Mouse (Mus musculus) forebrain, embryonic 13.5 days (tissue): Measurements from ENCODE around the gene Pin1rt1. TPM values are rescaled to one million over a fixed set of nuclear protein-coding genes. Genes with fewer than 3 reads are reported as not detected.
A peak's percentile ranks its signal among the peaks of the same experiment; 100 is the strongest.

Experiments
- ATAC-seq: fragments of 200-750 bp; cut with Nextera tagmentation; 2 replicates; pipeline ENCODE4 v1.8.0; 2017
- H3K27ac ChIP-seq: fragments of 300-500 bp; sonication (generic); 2 replicates; pipeline ENCODE4 v1.5.1; 2015; ENCODE audit warnings: inconsistent platforms, mild to moderate bottlenecking, moderate library complexity
- H3K27me3 ChIP-seq: fragments of 300-500 bp; sonication (generic); 2 replicates; pipeline ENCODE4 v1.6.1; 2015; ENCODE audit warnings: mild to moderate bottlenecking, inconsistent platforms
- H3K36me3 ChIP-seq: fragments of 300-500 bp; sonication (generic); 2 replicates; pipeline ENCODE4 v1.6.1; 2015; ENCODE audit warnings: mild to moderate bottlenecking, inconsistent platforms; ENCODE audit not compliant: poor library complexity, severe bottlenecking
- H3K4me1 ChIP-seq: fragments of 300-500 bp; sonication (generic); 2 replicates; pipeline ENCODE4 v1.6.1; 2015; ENCODE audit warnings: inconsistent platforms
- H3K4me2 ChIP-seq: fragments of 300-500 bp; sonication (generic); 2 replicates; pipeline ENCODE4 v1.6.1; 2015; ENCODE audit warnings: inconsistent platforms, mild to moderate bottlenecking, moderate library complexity
- H3K4me3 ChIP-seq: fragments of 300-500 bp; sonication (generic); 2 replicates; pipeline ENCODE4 v1.5.1; 2015; ENCODE audit warnings: mild to moderate bottlenecking, inconsistent platforms
- H3K9ac ChIP-seq: fragments of 300-500 bp; sonication (generic); 2 replicates; pipeline ENCODE4 v1.6.1; 2015; ENCODE audit warnings: mild to moderate bottlenecking, inconsistent platforms
- H3K9me3 ChIP-seq: fragments of 300-500 bp; sonication (generic); replicated peaks from 2 replicates; pipeline ENCODE4 v1.6.1; 2016; ENCODE audit warnings: inconsistent platforms
- WGBS: fragments of 180-500 bp; shearing (Covaris S2); methylation state at CpG from one replicate; pipeline ENCODE4 v1.1.7; 2015; 5-methylcytosine and 5-hydroxymethylcytosine counted together
- polyA plus RNA-seq: library from polyadenylated mRNA; unstranded; fragments of >200 nt; fragmentation: Nextera tagmentation; extraction: Ambion mirVana; gene quantifications from 2 replicates; pipeline ENCODE4 v1.2.1, GENCODE M21; 2015

The Pin1rt1 gene
- polyA plus RNA-seq, 1 experiment from 2014 or later: not detected

DNA sequence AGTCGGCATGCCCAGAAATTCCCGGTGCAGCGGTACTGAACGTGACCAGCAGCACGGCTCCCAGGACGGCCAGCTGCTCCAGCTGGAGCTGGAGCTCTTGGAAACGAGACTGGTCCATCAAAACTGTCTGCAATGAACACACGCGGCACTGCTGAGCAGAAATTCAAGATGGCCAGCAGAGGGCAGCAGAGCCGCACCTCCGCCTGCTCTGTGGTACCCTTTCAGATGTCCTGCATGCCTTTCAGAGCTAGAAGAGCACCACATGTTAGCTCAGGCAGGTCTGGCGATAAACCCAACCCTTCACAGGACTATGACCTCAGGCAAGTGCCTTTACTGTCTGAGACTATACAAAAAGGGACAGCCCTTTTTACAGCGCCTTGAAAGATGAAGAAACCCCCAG, 30.8 kb downstream of the Pin1rt1 start:
- H3K4me3 ChIP-seq: no peak overlapping the region
- H3K27me3 ChIP-seq: no peaks in the 10 kb centered on the region
- no peak overlapping the region for H3K27ac ChIP-seq
- 0 out of 2 replicates have a peak, but pooled peaks cover 3% of the 10 kb centered on the region for H3K4me1 ChIP-seq
- peaks cover 45% of the 10 kb centered on the region for H3K36me3 ChIP-seq
- H3K9ac ChIP-seq: no peak overlapping the region
- ATAC-seq: peak; percentile 95
- 8% methylated on average over 13 of the region's 13 CpGs for WGBS
- no peaks in the 10 kb centered on the region for H3K9me3 ChIP-seq
- H3K4me2 ChIP-seq: no peak overlapping the region

DNA sequence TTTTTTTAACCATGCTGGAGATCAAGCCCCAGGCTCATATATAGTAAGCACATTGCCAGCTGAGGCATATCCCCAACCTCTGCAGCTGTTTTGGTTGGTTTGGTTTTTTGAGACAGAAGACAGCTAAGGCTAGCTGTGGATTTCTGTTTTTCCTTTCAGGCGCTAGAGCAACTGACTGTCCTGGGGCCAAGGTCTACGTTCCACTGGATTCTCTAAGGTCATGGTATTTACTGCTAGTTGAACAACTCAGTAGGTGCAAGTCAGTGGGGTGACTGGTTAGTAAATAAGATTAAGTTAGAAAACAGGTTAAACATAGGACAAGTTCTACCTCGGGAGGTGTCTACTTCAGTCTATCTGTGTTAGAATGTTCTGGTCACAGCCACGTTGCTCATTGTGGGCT, 31.4 kb downstream of the Pin1rt1 start:
- H3K27ac ChIP-seq: no peak overlapping the region
- H3K4me2 ChIP-seq: no peak overlapping the region
- H3K9me3 ChIP-seq: no peaks in the 10 kb centered on the region
- no peak overlapping the region for H3K4me3 ChIP-seq
- ATAC-seq: no peak
- 92% methylated on average over 4 of the region's 4 CpGs for WGBS
- H3K36me3 ChIP-seq: peaks cover 51% of the 10 kb centered on the region
- no peak overlapping the region for H3K9ac ChIP-seq
- H3K27me3 ChIP-seq: no peaks in the 10 kb centered on the region
- 0 out of 2 replicates have a peak, but pooled peaks cover 3% of the 10 kb centered on the region for H3K4me1 ChIP-seq

- Histone ChIP-seq H3K9ac (no peak overlapping the region), H3K4me1 (no peaks in the 10 kb centered on the region), H3K9me3 (no peaks in the 10 kb centered on the region), H3K27me3 (no peaks in the 10 kb centered on the region), H3K4me3 (no peak overlapping the region), H3K4me2 (no peak overlapping the region), H3K27ac (no peak overlapping the region), H3K36me3 (peaks cover 44% of the 10 kb centered on the region)
- 91% methylated on average over 3 of the region's 3 CpGs for WGBS
- no peak for ATAC-seq
Measured at GRCm38 (mm10) chr2:104677326-104677725, 38.9 kb downstream of the Pin1rt1 start.

DNA sequence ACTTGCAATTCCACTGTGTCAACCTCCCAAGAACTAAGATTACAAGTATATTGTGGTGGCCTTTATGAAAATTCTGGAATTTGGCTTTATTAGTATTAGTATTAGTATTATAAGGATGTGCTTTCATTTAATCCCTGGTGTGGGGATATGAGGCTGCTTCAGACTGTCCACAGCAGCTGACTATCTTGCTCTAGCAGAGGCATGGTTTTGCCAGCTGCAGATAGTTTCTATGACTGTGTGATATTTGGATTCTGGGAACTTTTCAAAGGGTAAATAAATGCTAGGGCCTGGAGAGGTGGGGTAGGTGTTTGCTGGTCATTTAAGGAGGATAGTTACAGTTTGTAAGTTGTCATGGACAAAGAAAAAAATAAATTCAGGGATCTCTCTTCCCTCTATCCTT, 44.5 kb downstream of the Pin1rt1 start:
- H3K36me3 ChIP-seq: peaks cover 24% of the 10 kb centered on the region
- no peak overlapping the region for H3K4me2 ChIP-seq
- no peak overlapping the region for H3K9ac ChIP-seq
- no peaks in the 10 kb centered on the region for H3K27me3 ChIP-seq
- no peak overlapping the region for H3K4me3 ChIP-seq
- H3K4me1 ChIP-seq: no peaks in the 10 kb centered on the region
- no peak for ATAC-seq
- H3K9me3 ChIP-seq: no peaks in the 10 kb centered on the region
- no peak overlapping the region for H3K27ac ChIP-seq

DNA sequence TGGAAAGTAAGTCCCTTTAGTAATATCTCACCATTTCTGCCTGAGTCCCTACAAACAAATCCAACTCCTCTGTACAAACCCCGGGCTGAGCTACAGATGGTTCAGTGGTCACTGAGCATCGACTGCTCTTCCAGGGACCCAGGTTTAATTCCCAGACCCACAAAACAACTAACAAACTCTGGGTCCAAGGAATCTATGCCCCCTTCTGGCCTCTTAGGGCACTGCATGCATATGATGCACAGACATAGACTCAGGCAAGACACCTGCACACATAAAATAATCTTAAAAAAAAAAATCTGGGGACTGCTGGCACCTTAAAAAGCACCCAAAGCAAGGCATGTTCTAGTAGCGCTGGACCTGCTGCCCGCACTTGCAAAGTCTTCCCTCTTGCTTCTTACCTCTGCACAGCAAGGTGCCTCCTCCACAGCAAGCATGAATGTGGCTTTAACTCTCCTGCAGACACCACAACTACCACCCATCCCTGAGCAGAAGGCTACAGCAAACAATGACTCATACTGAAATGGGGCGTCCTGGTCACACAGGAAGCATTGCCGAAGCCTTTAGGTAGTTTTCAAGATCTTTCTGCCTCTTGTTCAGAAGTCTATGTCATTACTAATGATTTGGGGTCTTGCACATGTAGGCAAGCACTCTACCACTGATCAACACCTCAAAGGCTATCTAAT, 46.9 kb downstream of the Pin1rt1 start:
- 89% methylated on average over 6 of the region's 6 CpGs for WGBS
- H3K4me1 ChIP-seq: no peaks in the 10 kb centered on the region
- ATAC-seq: no peak
- H3K27ac ChIP-seq: no peak overlapping the region
- H3K9ac ChIP-seq: no peak overlapping the region
- peaks cover 39% of the 10 kb centered on the region for H3K36me3 ChIP-seq
- H3K4me2 ChIP-seq: no peak overlapping the region
- H3K4me3 ChIP-seq: no peak overlapping the region
- H3K27me3 ChIP-seq: no peaks in the 10 kb centered on the region
- no peaks in the 10 kb centered on the region for H3K9me3 ChIP-seq

Other genes with a start within 250 kb of the Pin1rt1 start
- 4.4 and 4.9 TPM in 2 replicates for gene Hipk3, start 221.9 kb downstream of the Pin1rt1 start, polyA plus RNA-seq
- gene Cstf3, start 125.9 kb downstream of the Pin1rt1 start, polyA plus RNA-seq: 117 and 118 TPM in 2 replicates
- 66.0 and 66.1 TPM in 2 replicates for gene Tcp11l1, start 4.2 kb downstream of the Pin1rt1 start, polyA plus RNA-seq
- 5.1 TPM in 2 replicates for gene Depdc7, start 26.5 kb upstream of the Pin1rt1 start, polyA plus RNA-seq
- gene Qser1, start 100.4 kb upstream of the Pin1rt1 start, polyA plus RNA-seq: 12.6 and 12.7 TPM in 2 replicates
- 0.45 and 0.52 TPM in 2 replicates for gene Prrg4, start 133.5 kb upstream of the Pin1rt1 start, polyA plus RNA-seq
- 9.3 and 10.0 TPM in 2 replicates for gene Ccdc73, start 151.4 kb upstream of the Pin1rt1 start, polyA plus RNA-seq